Mouse (Mus musculus) gastrocnemius, postnatal 10 days (tissue): ENCODE measurements at regions not wholly inside any gene's neighbourhood (a gene's known extent, or its start where the extent isn't known, plus 50 kb on each side); places are given as distances from the start of the nearest gene placed in this dataset.

Experiments
- DNase-seq: peaks from one replicate; pipeline ENCODE4 v3.0.0; 2021; ENCODE audit warnings: mixed read lengths

DNA sequence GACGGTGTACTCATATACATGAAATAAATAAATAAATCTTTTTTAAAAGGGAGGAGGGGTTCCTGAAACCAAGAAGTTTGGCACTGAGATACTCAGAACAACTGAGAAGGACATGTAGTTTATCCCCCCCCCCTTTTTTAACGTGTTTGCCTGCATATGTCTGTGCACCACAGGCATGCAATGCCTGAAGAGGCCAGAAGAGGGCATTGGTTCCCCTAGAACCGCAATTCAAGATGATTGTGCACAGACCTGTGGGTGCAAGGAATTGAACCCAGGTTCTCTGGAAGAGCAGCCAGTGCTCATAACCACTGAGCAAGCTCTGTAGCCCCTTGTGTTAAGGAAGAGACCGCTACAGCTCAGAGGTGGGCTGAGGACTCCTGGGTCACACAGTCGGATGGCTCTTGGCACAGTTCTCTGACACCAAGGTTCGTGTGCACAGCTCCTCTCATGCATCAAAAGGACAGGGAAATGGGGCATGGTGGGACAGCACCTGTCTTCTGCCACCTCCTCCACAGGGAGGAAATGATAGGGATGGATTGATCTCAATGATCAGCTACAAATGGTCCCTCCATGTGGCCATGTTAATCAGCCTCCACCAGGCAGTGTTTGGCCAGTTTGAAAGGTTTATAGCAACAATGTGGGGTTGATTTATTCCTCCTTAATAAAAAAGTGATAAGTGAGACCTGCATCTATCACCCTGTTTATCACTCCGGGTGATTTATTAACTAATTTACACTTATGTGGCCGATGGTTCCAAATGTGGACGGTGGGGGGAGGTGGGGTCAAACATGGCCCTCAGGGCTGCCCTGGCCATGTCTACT, 58.5 kb upstream of the Top1 start:
- no peak for DNase-seq

DNA sequence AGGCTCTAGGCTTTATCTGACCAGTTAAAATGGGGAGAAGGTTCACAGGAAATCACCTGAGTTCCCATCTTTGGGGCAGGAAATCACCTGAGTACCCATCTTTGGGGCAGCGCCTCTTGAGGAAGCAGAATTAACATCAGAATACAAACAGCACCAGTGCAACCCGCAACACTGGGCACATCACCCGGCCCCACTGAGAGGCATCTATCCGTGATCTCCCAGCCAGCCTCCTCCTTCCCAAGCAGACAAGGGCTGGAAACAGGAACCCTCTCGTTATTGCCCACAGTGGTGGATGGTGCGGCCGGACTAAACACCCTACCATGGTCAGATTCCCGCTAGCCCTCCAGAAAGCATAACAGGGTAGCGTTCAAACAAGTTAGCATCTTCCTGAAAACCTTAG, 57.3 kb upstream of the Top1 start:
- DNase-seq: no peak

DNA sequence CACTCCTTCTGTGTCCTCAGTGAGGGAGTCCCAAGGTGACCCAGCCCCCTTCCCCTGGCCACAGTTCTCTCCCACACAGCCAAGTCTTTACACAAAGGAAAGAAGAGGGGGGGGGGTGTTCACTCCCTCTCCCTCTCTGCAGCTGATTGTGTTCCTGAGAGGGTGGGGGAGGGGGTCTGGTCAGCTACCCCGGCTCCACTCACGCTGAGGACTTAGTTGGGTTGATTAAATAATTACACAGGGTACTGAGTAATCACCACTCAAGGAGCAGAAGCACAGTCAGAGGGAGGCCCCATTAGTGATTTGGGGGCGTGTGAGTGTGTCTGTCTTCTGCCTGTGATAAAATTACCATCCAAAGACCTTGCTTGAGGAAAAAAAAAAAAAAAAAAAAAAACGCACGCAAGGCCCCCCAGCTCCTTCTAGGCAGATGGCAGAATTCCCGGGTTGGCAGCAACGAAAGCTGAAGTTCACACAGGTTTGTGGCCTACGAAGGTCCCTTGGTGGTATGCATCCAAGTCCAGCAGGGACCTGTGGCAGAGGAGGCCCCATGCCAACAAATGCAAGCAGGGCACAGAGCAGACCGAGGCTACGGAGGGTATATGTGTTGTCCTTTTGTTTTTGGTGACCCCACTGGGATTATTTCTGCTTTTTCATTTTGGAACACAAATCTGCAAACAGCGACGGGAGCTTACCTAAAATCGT, 55.3 kb upstream of the Top1 start:
- DNase-seq: no peak

GRCm38 (mm10) chr2:160591446-160592180, 54.1 kb upstream of the Top1 start:
- no peak for DNase-seq

DNA sequence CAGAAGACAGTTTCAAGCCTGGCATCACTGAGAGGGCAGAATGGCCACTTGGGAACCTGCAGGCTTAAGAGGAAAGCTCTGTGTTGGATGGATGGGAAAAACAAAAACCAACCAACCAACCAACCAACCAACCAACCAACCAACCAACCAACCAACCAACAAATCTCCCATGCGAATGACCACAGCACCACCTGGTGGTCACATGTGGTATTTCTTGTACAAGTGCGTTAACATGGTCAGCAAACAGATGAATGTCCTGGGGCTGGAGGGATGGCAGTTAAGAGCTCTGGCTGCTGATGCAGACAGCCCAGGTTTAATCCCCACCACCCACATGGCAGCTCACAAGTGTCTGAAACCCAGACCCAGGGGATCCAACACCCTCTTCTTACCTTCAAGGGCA, 52.7 kb upstream of the Top1 start:
- peak; percentile 83 for DNase-seq
